Mouse (Mus musculus) cerebellum, adult 18-20 months (tissue): ENCODE data around the gene Tgm2.

Experiments used
- DNase-seq, 2 experiments: peaks; one replicate each; pipeline ENCODE4 v3.0.0; 2021

The Tgm2 gene

GRCm38 (mm10) chr2:158106947-158107587 is 39.2 kb downstream of the Tgm2 start:
- no peak for DNase-seq

GRCm38 (mm10) chr2:158105605-158106004 is 40.6 kb downstream of the Tgm2 start:
- DNase-seq = no peak

GRCm38 (mm10) chr2:158104966-158105365 is 41.3 kb downstream of the Tgm2 start:
- DNase-seq = no peak

GRCm38 (mm10) chr2:158101768-158102167 is 44.5 kb downstream of the Tgm2 start:
- no peak for DNase-seq

- no peak for DNase-seq
Measured at GRCm38 (mm10) chr2:158099537-158099936, 46.7 kb downstream of the Tgm2 start.

DNA sequence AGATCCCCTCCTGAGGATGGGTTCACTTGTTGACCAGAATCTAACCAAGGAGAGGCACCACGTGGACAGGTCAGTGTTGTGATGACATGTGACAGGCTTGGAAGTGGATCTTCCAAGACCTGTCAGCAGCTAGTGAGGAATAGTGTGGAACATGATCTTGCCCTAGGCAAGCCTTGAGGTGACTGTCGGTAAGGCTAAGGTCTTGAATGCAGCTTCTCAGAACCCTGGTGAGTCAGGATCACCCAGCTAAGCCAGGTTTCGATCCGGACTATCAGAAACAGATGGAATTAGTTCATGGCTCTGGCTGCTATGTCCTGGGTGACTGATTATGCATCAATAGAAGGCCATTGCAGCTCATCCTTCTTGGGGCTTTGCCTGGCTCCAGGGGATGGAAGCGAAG is 47.5 kb downstream of the Tgm2 start:
- DNase-seq = no peak

DNA sequence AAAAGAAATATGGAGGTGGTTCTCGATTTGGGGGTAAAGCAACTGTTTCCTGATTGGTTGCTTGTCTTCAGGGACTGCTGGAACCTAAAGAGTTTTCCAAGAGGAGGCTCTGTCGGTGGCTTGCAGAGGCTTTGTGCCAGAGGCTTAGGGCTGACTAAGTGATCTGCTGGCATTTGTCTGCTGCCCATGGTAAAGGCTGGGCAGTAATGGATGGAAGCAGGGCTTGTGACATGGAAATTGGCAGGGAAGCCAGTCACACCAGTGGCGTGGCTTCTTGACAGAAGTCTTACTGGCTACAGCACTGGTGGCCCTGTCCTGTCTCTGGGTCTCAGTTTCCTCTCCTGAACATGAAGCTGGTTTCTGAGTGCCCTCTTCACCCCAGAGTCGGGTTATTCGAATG is 49.2 kb downstream of the Tgm2 start:
- DNase-seq = peak in 1 of 2 experiments; percentile 19

DNA sequence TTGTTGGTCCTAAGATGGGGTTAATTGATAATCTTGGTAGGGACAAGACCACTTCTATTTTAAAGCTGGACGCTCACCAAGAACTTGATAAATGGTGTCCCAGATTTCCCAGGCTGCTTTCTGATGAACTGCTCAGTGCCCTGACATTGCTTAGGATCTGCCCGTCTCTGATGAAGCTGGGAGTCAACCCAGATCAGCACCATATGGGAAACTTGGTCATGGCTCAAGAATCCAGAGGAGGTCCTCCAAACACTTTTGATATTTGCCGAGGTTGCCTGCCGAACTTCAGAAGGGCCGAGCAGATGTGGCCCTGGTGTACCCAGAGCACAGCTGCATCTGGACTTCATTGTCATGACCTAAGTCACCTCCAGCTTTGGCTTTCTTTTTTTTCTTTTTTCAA is 51.4 kb downstream of the Tgm2 start:
- DNase-seq = peak; percentile 65 to 72

DNA sequence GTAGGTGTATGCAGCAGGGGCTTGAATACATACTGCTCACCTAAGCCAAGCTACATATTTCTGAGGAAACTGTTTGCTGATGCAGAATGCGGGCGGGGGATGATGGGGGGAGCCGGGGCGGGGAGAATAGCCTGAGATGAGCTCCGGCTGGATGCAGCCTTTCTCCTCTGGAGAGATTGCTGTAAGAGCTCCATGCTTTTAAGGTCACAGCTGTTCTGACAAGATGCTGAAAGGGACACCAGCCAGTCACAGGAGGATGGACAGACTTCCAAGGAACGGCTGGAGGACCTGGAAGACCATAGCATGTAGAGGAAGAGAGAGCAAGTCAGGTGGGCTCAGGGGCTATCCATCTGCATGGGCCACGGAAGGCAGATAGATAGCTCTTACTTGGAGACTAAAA is 51.9 kb downstream of the Tgm2 start:
- no peak for DNase-seq

GRCm38 (mm10) chr2:158093345-158093744 is 52.9 kb downstream of the Tgm2 start:
- DNase-seq = no peak

GRCm38 (mm10) chr2:158090096-158090495 is 56.1 kb downstream of the Tgm2 start:
- DNase-seq = no peak

DNA sequence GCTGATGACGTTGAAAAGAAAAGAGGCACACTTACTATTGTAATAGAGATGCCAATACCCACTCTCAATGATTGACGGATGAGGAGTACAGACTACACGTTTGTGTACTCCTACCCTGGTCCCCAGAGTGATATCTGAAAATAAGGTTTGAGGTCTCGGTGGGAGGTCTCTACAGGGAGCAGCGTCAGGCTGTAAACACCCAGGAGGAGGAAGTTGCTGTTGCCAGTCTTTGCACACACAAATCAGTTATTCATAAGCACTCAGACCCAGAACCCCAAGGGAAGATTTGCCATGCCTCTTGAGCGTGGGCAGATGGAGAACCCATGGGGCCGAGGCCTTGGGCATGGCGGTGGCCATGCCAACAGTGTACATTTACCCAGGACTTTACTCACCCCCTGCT is 61.8 kb downstream of the Tgm2 start:
- no peak for DNase-seq

GRCm38 (mm10) chr2:158080622-158081241 is 65.5 kb downstream of the Tgm2 start:
- DNase-seq = no peak

- no peak for DNase-seq
Measured at GRCm38 (mm10) chr2:158079843-158080395, 66.3 kb downstream of the Tgm2 start.

GRCm38 (mm10) chr2:158078971-158079370 is 67.3 kb downstream of the Tgm2 start:
- no peak for DNase-seq

GRCm38 (mm10) chr2:158077981-158078380 is 68.3 kb downstream of the Tgm2 start:
- no peak for DNase-seq

DNA sequence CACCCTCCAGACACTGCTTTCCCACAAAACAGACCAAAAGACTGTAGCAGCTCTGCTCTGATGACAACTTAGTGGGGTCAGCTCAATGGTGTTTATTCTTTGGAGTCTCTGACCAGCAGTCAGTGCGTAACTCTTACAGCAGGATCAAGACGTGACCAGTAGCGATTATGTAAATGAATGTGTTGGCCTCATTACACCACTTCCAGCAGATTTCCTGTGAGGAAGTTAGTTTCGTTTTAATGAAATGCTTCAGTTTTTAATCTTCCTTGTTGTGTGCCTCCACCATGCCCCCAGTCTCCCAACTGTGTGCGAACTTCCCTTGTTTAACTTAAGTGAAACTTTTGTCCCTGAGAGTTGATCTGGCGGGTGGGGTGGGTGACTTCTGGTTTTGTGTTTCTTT is 69.5 kb downstream of the Tgm2 start:
- no peak for DNase-seq

DNA sequence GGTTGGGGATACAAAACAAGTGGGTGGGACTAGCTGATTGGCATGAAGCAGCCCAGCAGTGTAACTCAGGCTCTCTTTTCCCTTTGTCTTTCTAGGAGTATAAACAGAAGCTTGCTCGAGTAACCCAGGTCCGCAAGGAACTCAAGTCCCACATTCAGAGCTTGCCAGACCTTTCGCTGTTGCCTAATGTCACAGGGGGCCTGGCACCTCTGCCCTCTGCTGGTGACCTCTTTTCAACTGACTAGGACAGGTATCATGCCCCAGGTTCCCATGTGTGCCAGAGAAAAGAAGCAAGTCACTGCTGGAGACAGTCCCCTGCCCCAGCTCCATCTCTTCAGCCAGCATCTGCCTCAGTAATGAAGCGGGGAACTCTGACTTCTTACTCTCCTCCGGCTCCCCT is 71.4 kb downstream of the Tgm2 start:
- no peak for DNase-seq

DNA sequence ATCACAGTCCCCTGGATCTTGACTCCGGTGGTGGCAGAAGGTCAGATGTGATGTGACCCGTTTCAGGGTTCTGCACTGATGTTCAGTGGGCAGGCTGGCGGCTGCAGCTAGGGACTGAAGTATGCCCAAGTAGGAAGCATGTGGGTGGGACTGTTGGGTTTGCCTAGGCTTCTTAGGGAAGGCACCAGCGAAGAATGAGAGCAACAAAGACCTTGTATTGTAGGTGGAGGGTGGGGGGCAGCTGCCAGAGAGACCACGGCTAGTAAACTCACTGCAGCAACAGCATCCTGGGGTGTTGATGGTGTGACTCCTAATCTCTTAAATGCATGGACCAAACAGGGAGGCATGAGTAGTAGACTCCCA is 74.6 kb downstream of the Tgm2 start:
- DNase-seq = no peak

- DNase-seq = no peak
Measured at GRCm38 (mm10) chr2:158070885-158071632, 75.2 kb downstream of the Tgm2 start.

DNA sequence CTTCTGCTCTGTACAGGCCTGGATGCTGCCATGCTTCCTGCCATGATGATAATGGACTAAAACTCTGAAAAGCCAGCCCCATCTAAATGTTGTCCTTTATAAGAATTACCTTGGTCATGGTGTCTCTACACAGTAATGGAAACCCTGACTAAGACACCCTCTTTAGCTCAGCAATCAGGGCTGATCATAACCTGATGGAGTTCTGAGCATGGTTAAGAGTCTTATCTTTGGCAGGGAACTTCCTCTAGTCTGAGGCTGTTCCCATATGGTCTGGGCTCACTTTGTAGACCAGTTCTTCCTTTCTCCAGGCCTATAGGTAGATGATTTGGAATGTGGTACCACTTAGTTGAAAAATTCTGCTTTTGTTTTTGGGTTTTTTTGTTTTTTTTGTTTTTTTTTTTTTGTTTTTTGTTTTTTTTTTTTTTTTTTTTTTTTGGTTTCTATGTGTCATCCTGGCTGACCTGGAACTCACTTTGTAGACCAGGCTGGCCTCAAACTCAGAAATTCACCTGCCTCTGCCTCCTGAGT is 77.7 kb downstream of the Tgm2 start:
- DNase-seq = no peak

- DNase-seq = no peak
Measured at GRCm38 (mm10) chr2:158067260-158067824, 78.9 kb downstream of the Tgm2 start.

- no peak for DNase-seq
Measured at GRCm38 (mm10) chr2:158066456-158066855, 79.8 kb downstream of the Tgm2 start.
